ENCODE assay signal across 35 mouse cellular contexts in the genomic region with DNA sequence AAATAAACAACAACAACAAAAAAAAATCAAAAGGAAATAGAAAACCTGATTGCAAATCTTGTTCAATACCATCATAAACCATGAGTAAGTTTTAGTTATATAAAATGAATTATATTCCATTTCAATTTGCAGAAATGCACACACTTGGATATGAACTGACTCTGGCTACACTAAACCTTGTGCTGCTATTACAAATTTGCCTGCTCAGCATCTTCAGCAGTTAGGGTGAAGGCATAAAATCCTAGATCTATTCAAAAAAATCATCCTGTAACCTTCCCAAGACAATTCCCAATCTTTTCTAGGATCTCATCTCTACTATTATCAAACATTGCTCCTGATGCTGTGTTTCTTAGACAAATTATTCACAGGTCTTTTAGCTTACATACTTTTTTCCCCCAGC.
"Had no signal": no experiment of that assay in that cellular context is flagged by ENCODE, and none has a peak within 500 bp of the region (broad histone marks: within the 10 kb centered on the region; RNA-seq: fewer than 3 reads in every experiment).

No protein-coding gene starts in this region.

- H3K9me3 ChIP-seq: heart, embryonic 12.5 days; heart, embryonic 13.5 days; heart, embryonic 15.5 days; hindbrain, embryonic 10.5 days; hindbrain, embryonic 12.5 days; hindbrain, embryonic 13.5 days; hindbrain, embryonic 15.5 days; intestine, embryonic 15.5 days; kidney, embryonic 15.5 days had no signal

- H3K27me3 ChIP-seq: heart, embryonic 12.5 days; heart, embryonic 13.5 days; heart, embryonic 15.5 days; hindbrain, embryonic 12.5 days; hindbrain, embryonic 13.5 days; hindbrain, embryonic 15.5 days; intestine, embryonic 15.5 days; kidney, embryonic 15.5 days had no signal

- H3K4me1 ChIP-seq: intestine, embryonic 15.5 days; kidney, embryonic 15.5 days had no signal

- H3K9ac ChIP-seq: heart, embryonic 12.5 days; heart, embryonic 13.5 days; heart, embryonic 15.5 days; hindbrain, embryonic 12.5 days; hindbrain, embryonic 13.5 days; hindbrain, embryonic 14.5 days; hindbrain, embryonic 15.5 days; intestine, embryonic 15.5 days; kidney, embryonic 15.5 days had no signal

- DNase-seq: heart, postnatal 10 days; heart, postnatal 14 days; heart, postnatal 36 days; heart, postnatal 4 days; kidney, adult 11 months; kidney, adult 18-20 months; kidney, adult 2 months; kidney, adult 8-10 months; kidney, adult 9 months; kidney, postnatal 10 days; kidney, postnatal 14 days; kidney, postnatal 25 days; kidney, postnatal 36 days; kidney, postnatal 4 days; layer of hippocampus, adult 9-11 months; layer of hippocampus, postnatal 36 days had no signal

- H3K4me3 ChIP-seq: heart, embryonic 12.5 days; heart, embryonic 13.5 days; heart, embryonic 15.5 days; hindbrain, embryonic 10.5 days; hindbrain, embryonic 12.5 days; hindbrain, embryonic 13.5 days; hindbrain, embryonic 15.5 days; intestine, embryonic 15.5 days; kidney, embryonic 15.5 days; layer of hippocampus, adult 2 months; left cerebral cortex, adult 2 months had no signal

- H3K27ac ChIP-seq: heart, embryonic 13.5 days; heart, embryonic 15.5 days; hindbrain, embryonic 12.5 days; hindbrain, embryonic 13.5 days; hindbrain, embryonic 14.5 days; hindbrain, embryonic 15.5 days; hindbrain, postnatal 0 days; intestine, embryonic 15.5 days; kidney, embryonic 15.5 days; kidney, postnatal 0 days; layer of hippocampus, adult 2 months; left cerebral cortex, adult 2 months had no signal

- H3K4me2 ChIP-seq: heart, embryonic 11.5 days; heart, embryonic 12.5 days; heart, embryonic 13.5 days; heart, embryonic 15.5 days; hindbrain, embryonic 12.5 days; hindbrain, embryonic 13.5 days; hindbrain, embryonic 14.5 days; hindbrain, embryonic 15.5 days; intestine, embryonic 15.5 days; kidney, embryonic 15.5 days had no signal

- H3K36me3 ChIP-seq: heart, embryonic 12.5 days; heart, embryonic 13.5 days; heart, embryonic 15.5 days; hindbrain, embryonic 12.5 days; hindbrain, embryonic 13.5 days; hindbrain, embryonic 15.5 days; intestine, embryonic 15.5 days; kidney, embryonic 15.5 days had no signal

- ATAC-seq: hindbrain, embryonic 16.5 days; hindbrain, postnatal 0 days; inflammation-experienced regulatory T-cells, adult 6 months; intestine, embryonic 15.5 days; intestine, embryonic 16.5 days; intestine, postnatal 0 days had no signal
